Mouse (Mus musculus) thymus, postnatal 0 days (tissue): Measurements from ENCODE around the gene Gm15262. TPM values are rescaled to one million over a fixed set of nuclear protein-coding genes. Genes with fewer than 3 reads are reported as not detected.
A peak's percentile ranks its signal among the peaks of the same experiment; 100 is the strongest.
"Not testable (repeated sequence)": the region's sequence is repeated elsewhere in the genome, so short reads cannot be mapped to it uniquely, and the experiment has no call there.

Experiments
- DNase-seq: peaks from one replicate; pipeline ENCODE4 v3.0.0-alpha.2; 2015; ENCODE audit warnings: low spot score
- polyA plus RNA-seq: library from polyadenylated mRNA; unstranded; fragments of >200 nt; fragmentation: Nextera tagmentation; extraction: Ambion mirVana; gene quantifications from 2 replicates; pipeline ENCODE4 v1.2.1, GENCODE M21; 2015

Gene Gm15262
- polyA plus RNA-seq = not detected in 2 replicates

- DNase-seq = not testable (repeated sequence)
Measured at GRCm38 (mm10) chrX:161287156-161287555, at the start of gene Gm15262. TSS of gene Gm15262 (plus strand) at chrX:161287456.

GRCm38 (mm10) chrX:161308131-161308530 is 20.9 kb downstream of the Gm15262 start:
- no peak for DNase-seq

- no peak for DNase-seq
Measured at GRCm38 (mm10) chrX:161316443-161316842, 29.2 kb downstream of the Gm15262 start.

GRCm38 (mm10) chrX:161370927-161371326 is 83.7 kb downstream of the Gm15262 start:
- DNase-seq = peak; percentile 9

GRCm38 (mm10) chrX:161371461-161371860 is 84.2 kb downstream of the Gm15262 start:
- no peak for DNase-seq

GRCm38 (mm10) chrX:161375568-161375967 is 88.3 kb downstream of the Gm15262 start:
- no peak for DNase-seq

- peak; percentile 9 for DNase-seq
Measured at GRCm38 (mm10) chrX:161385791-161386190, 98.5 kb downstream of the Gm15262 start.

- no peak for DNase-seq
Measured at GRCm38 (mm10) chrX:161387942-161388341, 100.7 kb downstream of the Gm15262 start.

GRCm38 (mm10) chrX:161399110-161399509 is 111.9 kb downstream of the Gm15262 start:
- peak; percentile 71 for DNase-seq

- no peak for DNase-seq
Measured at GRCm38 (mm10) chrX:161411151-161411550, 123.9 kb downstream of the Gm15262 start.

Other genes starting within 250 kb of the Gm15262 start
- gene Scml2, start 170.3 kb upstream of the Gm15262 start, polyA plus RNA-seq = 0.59 and 0.76 TPM in 2 replicates